Mouse (Mus musculus): ENCODE data around the gene Hpgds. TPM values are rescaled to one million over a fixed set of nuclear protein-coding genes. Genes with fewer than 3 reads are reported as not detected.

Gene Hpgds
- total RNA-seq (2014; rRNA removed) (1.9 and 2.7 TPM in 2 replicates), polyA plus RNA-seq (2015; fragmentation: Nextera tagmentation; extraction: Ambion mirVana) (4.3 and 5.3 TPM in 2 replicates)

DNA sequence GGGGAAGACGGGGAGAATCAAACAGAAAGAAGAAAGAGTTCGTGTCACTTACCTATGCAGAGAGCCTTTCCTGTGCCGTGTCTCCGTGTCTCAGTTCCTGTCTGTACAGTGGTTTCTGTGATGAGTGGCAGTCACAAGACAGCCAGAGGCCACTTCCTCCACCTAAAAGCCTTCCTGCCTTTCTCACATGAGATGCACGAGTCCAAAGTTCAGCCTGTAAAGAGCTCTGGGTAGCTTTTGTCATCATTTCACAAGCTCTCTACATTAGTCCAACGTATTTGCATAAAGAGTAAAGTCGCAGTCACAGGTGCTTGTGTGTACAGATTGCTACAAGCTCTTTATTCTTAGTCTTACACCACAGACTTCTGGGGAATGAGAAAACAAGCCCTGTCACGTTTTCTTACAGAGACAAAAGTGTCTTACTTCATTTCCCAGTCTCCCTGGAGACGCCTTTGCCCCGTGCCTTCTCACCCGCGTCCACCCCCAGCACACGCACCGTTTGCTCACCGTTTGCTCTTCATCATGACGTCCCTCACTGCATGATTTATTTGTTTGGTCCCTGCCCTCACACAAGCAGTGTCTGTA, at the start of gene Hpgds:
Gene Hpgds (minus strand): TSS at position 288 of the 585 bp plus-strand sequence.
- 0 out of 2 replicates have a peak, but pooled peaks have one; percentile 29 for ATAC-seq
- H3K4me3 ChIP-seq (ENCODE audit: low read length) = peak within 1 kb of the TSS; percentile 17; the same call in 1 of the 2 replicates

DNA sequence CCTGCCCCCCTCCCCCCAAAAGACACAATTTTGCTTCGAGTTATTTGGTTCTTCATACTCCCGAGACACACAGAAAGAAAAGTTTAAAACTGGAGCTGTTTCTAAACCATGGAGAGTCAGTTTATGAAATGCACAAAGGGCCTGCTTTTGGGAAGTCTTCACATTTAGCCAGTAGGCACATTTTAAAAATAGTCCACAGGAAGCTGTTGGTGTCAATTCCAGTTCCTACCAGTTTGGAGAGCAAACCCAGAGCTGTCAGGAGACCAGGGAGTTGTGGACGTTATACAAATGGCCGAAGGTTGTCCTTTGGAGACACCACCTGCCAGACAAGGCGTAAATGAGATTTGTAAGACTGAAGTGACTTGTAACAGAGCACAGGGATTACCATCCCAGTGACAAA, 20.3 kb upstream of the Hpgds start:
- DNase-seq (ENCODE audit: low spot score) = no peak
- Histone ChIP-seq H3K27me3 (ENCODE audit: insufficient read depth, low read length) (no peaks in the 10 kb centered on the region), H3K4me3 (ENCODE audit: low read length) (no peak overlapping the region), H3K36me3 (ENCODE audit: insufficient read depth, low read length) (no peaks in the 10 kb centered on the region), H3K9me3 (ENCODE audit: low read length) (no peaks in the 10 kb centered on the region), H3K4me2 (ENCODE audit: low read depth, low read length) (no peak overlapping the region), H3K9ac (replicated peaks; ENCODE audit: low read length) (no peak overlapping the region), H3K4me1 (ENCODE audit: insufficient read depth, low read length) (no peaks in the 10 kb centered on the region), H3K27ac (no peak overlapping the region)
- TF ChIP-seq CTCF (IDR thresholded peaks at IDR 0.05; ENCODE audit: low read depth) = no peak
- 70% methylated on average over 5 of the region's 5 CpGs for WGBS
- ATAC-seq = no peak

More for the DNA sequence above, at the start of gene Hpgds:
- no peak for DNase-seq (ENCODE audit: low spot score)
- H3K4me2 ChIP-seq (ENCODE audit: low read depth, low read length) = peak within 1 kb of the TSS; percentile 51
- H3K9me3 ChIP-seq (ENCODE audit: low read length) = no peaks in the 10 kb centered on the region
- no peak within 1 kb of the TSS for H3K9ac ChIP-seq (replicated peaks; ENCODE audit: low read length)
- WGBS = 14% methylated on average over 16 of the region's 16 CpGs
- H3K27me3 ChIP-seq (ENCODE audit: insufficient read depth, low read length) = no peaks in the 10 kb centered on the region
- H3K27ac ChIP-seq = no peak within 1 kb of the TSS
- TF ChIP-seq CTCF (IDR thresholded peaks at IDR 0.05; ENCODE audit: low read depth) = no peak
- no peaks in the 10 kb centered on the region for H3K36me3 ChIP-seq (ENCODE audit: insufficient read depth, low read length)
- H3K4me1 ChIP-seq (ENCODE audit: insufficient read depth, low read length) = no peaks in the 10 kb centered on the region

DNA sequence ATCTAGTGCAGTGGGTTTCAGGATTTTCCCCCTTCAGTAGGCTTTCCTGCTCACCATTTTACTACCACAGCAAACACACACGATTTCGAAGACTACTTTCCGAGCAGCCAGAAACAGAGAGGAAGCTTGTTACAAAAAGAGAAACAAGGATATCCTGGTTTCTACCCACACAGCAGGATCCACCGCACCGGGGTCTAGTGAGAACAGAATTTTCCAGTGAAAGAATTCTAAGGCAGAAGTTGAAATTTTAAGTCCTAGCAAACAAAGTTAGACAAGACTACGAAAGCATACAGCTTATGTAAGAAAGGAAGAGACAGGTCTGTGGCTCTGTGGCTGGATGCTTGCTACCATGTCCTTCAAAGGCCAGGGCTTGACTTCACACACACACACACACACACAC, 19.4 kb upstream of the Hpgds start:
- Histone ChIP-seq H3K27me3 (ENCODE audit: insufficient read depth, low read length) (no peaks in the 10 kb centered on the region), H3K4me2 (ENCODE audit: low read depth, low read length) (no peak overlapping the region), H3K4me1 (ENCODE audit: insufficient read depth, low read length) (no peaks in the 10 kb centered on the region), H3K9me3 (ENCODE audit: low read length) (no peaks in the 10 kb centered on the region), H3K27ac (no peak overlapping the region; the same call in 1 of the 2 replicates), H3K4me3 (ENCODE audit: low read length) (no peak overlapping the region), H3K36me3 (ENCODE audit: insufficient read depth, low read length) (no peaks in the 10 kb centered on the region), H3K9ac (replicated peaks; ENCODE audit: low read length) (no peak overlapping the region)
- DNase-seq (ENCODE audit: low spot score) (no peak), ATAC-seq (no peak)
- WGBS = 75% methylated on average over 6 of the region's 6 CpGs
- no peak for TF ChIP-seq CTCF (IDR thresholded peaks at IDR 0.05; ENCODE audit: low read depth)

DNA sequence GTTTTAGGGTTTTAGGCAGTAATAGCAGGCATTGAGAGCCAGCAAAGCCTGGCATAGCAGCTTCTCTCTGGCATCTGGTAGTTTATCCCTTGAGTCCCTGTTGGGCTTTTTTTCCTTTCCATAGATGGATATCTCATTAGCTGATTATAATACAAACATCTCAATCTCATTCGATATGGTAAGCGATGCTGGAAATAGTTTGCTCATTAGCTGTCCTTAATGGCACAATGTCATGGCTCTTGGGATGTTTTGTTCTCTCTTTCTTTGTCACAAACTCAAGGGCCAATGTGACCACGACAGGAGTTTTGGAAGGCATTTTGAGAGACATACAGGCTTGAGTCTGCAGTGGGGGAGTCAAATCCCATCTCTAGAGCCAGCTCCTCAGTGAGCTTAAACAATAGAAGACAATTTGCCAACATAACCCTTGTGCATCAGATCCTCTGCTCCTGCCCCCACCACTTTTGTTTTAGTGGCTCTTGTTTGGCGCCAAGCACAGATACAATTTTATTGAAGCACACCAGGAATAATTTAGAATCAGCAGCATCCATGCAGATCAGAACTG, 14.8 kb upstream of the Hpgds start:
- no peaks in the 10 kb centered on the region for H3K27me3 ChIP-seq (ENCODE audit: insufficient read depth, low read length)
- H3K4me2 ChIP-seq (ENCODE audit: low read depth, low read length) = no peak overlapping the region
- H3K9ac ChIP-seq (replicated peaks; ENCODE audit: low read length) = no peak overlapping the region
- ATAC-seq (peak; percentile 38), DNase-seq (ENCODE audit: low spot score) (peak; percentile 43)
- no peaks in the 10 kb centered on the region for H3K9me3 ChIP-seq (ENCODE audit: low read length)
- H3K4me1 ChIP-seq (ENCODE audit: insufficient read depth, low read length) = no peaks in the 10 kb centered on the region
- H3K36me3 ChIP-seq (ENCODE audit: insufficient read depth, low read length) = no peaks in the 10 kb centered on the region
- WGBS = 36% methylated on average over 4 of the region's 4 CpGs
- H3K4me3 ChIP-seq (ENCODE audit: low read length) = no peak overlapping the region
- no peak overlapping the region for H3K27ac ChIP-seq
- no peak for TF ChIP-seq CTCF (IDR thresholded peaks at IDR 0.05; ENCODE audit: low read depth)

DNA sequence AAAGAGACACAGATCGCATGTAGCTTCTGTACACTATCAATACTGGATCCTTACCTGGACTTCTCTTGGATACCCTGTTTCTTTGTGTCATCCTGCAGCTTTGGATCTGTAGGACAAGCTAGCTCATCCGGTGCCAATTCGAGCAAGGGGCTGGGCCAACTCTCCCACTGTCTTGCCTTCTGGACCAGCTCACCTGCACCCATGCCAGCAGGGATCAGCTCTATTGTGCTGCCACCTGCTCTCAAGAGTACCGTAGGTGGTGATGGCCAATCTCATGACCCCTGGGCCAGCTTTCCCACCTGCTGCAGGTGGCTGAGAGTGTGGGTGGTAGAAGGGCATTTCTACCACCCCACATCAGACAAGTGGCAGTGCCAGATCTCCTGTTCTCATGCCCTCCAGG, 12.3 kb upstream of the Hpgds start:
- no peaks in the 10 kb centered on the region for H3K27me3 ChIP-seq (ENCODE audit: insufficient read depth, low read length)
- H3K4me2 ChIP-seq (ENCODE audit: low read depth, low read length) = no peak overlapping the region
- 87% methylated on average over 4 of the region's 4 CpGs for WGBS
- H3K9me3 ChIP-seq (ENCODE audit: low read length) = no peaks in the 10 kb centered on the region
- H3K36me3 ChIP-seq (ENCODE audit: insufficient read depth, low read length) = no peaks in the 10 kb centered on the region
- ATAC-seq (no peak), DNase-seq (ENCODE audit: low spot score) (no peak)
- H3K27ac ChIP-seq = no peak overlapping the region
- no peak overlapping the region for H3K4me3 ChIP-seq (ENCODE audit: low read length)
- no peak overlapping the region for H3K9ac ChIP-seq (replicated peaks; ENCODE audit: low read length)
- no peaks in the 10 kb centered on the region for H3K4me1 ChIP-seq (ENCODE audit: insufficient read depth, low read length)
- no peak for TF ChIP-seq CTCF (IDR thresholded peaks at IDR 0.05; ENCODE audit: low read depth)

DNA sequence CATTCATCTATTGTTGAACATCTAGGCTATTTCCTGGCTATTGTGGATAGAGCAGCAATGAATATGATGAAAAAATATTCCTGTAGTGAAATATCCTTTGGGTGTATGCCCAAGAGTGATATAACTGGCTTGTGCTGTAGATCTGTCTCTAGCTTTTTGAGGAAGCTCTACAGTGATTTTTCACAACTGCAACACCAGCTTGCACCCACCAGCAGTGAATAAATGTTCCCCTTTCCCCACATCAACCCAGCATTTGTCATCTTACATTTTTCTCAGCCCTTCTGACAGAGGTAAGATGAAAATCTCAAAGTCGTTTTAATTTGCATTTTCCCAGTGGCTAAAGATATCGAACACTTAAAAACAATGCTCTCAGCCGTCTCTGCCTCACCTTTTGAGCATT, 8.9 kb upstream of the Hpgds start:
- Histone ChIP-seq H3K36me3 (ENCODE audit: insufficient read depth, low read length) (no peaks in the 10 kb centered on the region), H3K9me3 (ENCODE audit: low read length) (no peaks in the 10 kb centered on the region), H3K27ac (no peak overlapping the region), H3K4me3 (ENCODE audit: low read length) (no peak overlapping the region), H3K9ac (replicated peaks; ENCODE audit: low read length) (no peak overlapping the region), H3K27me3 (ENCODE audit: insufficient read depth, low read length) (no peaks in the 10 kb centered on the region), H3K4me1 (ENCODE audit: insufficient read depth, low read length) (no peaks in the 10 kb centered on the region), H3K4me2 (ENCODE audit: low read depth, low read length) (no peak overlapping the region)
- WGBS = 64% methylated on average over 3 of the region's 3 CpGs
- no peak for ATAC-seq
- no peak for TF ChIP-seq CTCF (IDR thresholded peaks at IDR 0.05; ENCODE audit: low read depth)
- DNase-seq (ENCODE audit: low spot score) = no peak

DNA sequence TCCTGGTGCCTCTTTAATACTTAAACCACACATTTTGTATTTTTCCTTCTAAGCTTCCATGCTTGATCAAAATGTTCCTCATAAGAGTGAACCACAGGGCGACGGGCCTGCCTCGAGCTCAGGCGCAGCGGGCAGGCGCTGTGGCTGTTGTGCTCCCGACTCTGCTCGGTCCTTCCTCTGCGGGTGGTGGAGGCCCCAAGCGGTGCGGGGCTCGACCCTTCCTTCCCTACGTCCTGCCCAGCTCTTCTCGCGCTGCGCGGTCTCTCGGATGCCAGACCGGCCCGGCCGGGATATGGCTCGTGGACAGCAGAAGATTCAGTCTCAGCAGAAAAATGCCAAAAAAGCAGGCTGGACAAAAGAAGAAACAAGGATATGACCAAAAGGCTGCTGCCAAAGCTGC, 6.0 kb upstream of the Hpgds start:
- H3K4me2 ChIP-seq (ENCODE audit: low read depth, low read length) = peak overlapping the region; percentile 46; the same call in 1 of the 2 replicates
- H3K9me3 ChIP-seq (ENCODE audit: low read length) = no peaks in the 10 kb centered on the region
- DNase-seq (ENCODE audit: low spot score) (no peak), ATAC-seq (no peak)
- no peaks in the 10 kb centered on the region for H3K36me3 ChIP-seq (ENCODE audit: insufficient read depth, low read length)
- no peak overlapping the region for H3K27ac ChIP-seq
- 12% methylated on average over 22 of the region's 22 CpGs for WGBS
- no peak overlapping the region for H3K9ac ChIP-seq (replicated peaks; ENCODE audit: low read length)
- TF ChIP-seq CTCF (IDR thresholded peaks at IDR 0.05; ENCODE audit: low read depth) = no peak
- no peaks in the 10 kb centered on the region for H3K4me1 ChIP-seq (ENCODE audit: insufficient read depth, low read length)
- no peaks in the 10 kb centered on the region for H3K27me3 ChIP-seq (ENCODE audit: insufficient read depth, low read length)
- peak overlapping the region; percentile 15; the same call in 1 of the 2 replicates for H3K4me3 ChIP-seq (ENCODE audit: low read length)
